Mouse (Mus musculus): ENCODE measurements around the gene Mast4. TPM values are rescaled to one million over a fixed set of nuclear protein-coding genes. Genes with fewer than 3 reads are reported as not detected.
A peak's percentile ranks its signal among the peaks of the same experiment; 100 is the strongest.

Mast4 gene
- total RNA-seq, 1 experiment from 2014 or later: 60.8 TPM

DNA sequence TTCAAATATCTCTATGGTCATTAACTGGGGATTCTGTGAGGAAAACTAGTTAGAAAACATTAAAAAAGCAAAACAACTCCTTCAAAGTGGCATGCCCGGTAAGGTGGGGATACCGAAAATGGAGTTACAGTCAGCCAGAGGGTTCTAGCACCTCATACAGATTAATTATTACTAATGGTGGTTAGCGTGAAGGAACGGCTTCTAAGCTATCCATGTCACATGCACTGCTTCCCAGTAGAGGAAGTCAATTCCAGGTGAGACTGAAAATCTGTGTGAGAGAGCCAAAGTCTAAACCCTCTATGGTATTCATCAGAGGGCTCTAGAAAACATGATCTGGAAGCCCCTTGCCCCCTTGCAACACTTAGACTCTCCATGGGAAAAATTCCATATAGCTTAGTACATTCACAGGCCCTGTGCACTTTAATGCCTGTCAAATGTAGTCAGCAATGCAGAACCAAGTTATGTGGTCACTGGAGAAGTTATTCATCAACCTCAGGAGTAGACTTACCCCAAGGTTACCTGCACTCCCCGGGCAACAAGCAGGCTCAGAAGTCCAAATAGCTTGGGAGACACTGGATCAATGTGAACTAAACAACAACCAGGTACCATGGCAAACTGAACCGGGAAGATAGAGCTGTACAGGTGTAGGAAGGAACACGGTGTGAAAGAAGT lies 96.1 kb downstream of the Mast4 start:
- DNase-seq: no peak

DNA sequence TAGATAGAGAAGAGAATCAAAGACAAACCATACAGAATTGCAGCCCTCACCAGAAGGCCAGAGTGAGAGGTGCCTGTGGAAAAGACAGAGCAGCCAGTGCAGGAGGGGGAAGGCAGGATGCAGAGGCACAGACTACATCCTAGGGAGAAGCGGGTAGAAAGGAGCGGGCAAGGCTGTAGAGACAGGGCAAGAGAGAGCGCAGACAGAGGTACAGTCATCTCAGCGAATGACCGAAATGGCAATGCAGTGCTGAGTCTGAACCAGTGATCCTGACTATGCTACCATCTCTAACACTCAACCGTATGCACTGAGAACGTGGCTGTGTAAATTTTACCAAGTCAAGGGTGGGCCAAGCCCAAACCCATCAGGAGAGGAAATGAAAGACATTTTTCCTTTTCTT lies 102.1 kb downstream of the Mast4 start:
- no peak for DNase-seq

DNA sequence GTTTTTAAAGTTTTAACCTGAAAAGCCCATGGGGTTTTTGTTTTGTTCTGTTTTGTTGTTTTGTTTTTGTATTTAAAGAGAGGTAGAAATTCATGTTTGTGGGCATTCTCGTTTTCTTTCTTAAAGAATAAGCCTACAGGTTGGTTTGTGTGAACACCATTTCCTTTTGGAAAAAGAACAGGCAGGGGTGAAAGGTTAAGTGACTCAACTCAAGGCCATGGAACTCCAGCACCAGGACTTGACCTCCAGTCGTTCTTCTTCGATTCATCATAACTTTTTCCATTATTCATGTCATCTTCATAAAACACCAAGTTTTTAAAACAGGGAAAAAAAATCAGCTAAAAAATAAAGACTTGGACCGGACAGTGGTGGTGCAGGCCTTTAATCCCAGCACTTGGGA lies 105.2 kb downstream of the Mast4 start:
- DNase-seq: peak; percentile 30

DNA sequence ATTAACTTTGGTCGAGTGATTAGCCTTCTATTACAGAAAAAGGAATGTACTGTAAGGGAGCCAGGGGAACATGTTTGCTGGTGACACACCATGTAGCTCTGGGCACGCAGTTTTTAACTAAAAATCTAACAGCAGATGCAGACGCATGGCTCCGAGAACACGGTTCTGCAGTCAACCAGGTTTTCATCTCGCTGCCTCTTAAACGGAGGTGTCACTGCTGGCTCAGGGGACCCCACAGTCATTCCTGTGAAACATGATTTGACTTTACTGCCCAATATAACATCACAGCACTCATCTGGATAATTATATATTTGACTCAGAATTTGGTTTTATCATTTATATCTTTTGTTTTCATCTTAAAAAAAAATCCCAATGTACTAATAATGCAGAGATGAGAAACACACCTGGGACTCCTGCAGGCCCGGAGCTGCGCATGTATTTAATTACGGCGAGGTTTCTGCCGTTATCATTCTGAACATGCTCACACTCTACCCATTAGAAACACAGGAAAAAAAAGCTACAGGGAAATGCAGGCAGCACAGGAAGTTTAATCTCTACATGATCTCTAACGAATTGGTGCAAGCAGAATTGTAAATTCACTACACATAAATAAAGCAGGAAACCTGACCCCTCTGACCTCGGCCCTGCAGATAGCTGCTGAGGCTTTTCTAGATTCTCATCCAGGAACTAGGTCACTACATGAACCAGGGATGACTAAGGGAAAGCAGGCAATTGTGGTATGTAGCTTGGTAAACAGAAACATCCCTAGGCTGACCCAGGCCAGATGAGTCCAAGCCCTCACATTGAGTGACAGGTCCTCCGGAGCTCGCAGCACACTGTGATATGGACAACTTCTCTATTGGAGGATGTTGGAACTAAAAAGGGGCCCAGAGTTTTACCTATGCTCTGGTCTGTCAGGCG lies 108.1 kb downstream of the Mast4 start:
- peak; percentile 60 for DNase-seq

DNA sequence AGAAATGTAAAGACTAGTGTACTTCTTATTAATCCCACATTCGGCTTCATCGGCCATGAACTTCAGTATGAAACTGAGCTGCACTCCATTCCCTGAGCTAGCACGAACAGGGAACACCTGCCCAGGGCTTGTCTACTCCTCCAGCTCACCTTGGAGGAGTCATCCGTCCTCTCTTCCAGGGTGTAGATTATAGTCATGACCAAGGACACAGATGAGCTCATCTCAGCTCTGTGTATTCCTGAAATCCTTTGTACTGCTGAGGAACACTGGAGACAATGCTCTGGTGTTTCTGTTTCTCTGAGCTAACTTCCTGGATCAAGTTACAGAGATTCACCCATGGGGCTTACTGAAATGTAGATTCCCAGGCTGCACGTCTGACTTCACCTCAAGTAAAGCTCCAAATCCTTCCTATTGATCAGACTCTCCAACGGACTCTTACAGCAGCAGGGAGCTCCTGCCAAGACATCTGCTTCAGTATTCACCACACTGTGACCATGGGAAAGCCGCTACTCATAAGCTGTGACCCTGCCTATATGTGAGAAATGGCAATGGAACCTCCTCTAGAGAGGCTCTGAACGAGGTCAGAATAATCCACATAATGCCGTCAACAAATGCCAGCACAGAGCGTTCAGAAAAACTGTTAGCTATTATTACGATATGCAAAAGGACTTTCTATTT lies 108.9 kb downstream of the Mast4 start:
- peak; percentile 63 for DNase-seq

DNA sequence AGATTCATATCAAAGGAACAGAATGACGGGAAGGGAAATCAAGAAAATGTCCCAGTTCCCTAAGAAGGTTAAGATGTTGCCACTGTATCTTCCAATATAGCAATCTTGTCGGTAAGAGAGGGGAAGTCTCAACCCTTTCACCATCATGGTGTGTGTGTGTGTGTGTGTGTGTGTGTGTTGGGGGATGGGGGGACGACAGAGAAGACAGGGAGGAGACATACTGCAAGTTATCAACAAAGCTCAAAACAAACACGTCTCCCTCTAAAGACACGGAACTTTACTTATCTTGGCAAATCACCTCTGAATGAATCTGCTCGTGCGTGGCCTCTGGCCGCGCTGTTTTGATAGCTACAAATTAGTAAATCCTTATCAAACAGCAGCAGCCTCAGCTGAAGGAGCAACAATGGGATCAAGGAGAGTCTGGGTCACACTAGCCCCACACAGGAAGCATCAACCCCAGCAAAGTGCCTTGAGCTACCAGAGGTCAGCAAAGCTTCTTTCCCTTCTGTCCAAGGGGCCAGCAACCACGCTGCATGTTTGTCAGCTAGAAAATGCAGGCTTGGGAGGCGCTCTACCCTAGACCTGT lies 113.7 kb downstream of the Mast4 start:
- no peak for DNase-seq

DNA sequence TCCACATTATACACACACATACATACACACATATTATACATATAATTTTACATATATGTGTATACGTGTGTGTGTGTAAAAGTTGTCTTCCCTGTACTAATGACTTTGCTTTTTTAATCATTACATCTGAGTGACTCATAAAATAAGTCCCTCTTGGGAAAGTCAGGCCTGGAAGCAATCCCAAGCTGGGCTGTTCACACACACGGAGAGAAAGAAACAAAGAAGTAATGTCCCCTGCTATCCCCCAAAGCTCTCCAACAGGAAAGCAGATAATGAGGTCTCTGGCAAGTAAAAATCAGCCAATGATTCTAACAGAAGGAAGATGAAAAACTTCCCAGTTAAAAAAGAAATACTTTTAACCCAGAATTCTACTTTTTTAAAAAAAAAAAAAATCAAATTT lies 114.3 kb downstream of the Mast4 start:
- peak; percentile 52 for DNase-seq

DNA sequence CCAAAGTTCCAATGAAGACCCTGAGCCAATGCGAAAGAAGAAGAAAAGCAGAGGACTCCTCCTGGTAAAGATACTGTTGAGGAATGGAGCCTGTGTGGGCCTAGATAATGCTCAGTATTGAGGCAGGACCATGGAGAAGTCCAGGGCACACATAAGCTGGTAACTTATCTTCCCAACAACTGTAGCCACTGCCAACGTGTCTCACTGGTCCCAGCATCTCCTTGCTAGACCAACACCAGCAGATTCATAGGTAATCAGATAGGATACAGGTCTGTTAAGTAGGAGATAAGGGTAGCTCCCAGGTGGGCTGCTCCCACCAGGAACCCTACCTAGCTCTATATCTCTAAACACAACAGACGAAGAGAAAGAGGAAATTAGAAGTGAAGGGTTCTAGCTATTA lies 116.8 kb downstream of the Mast4 start:
- no peak for DNase-seq

DNA sequence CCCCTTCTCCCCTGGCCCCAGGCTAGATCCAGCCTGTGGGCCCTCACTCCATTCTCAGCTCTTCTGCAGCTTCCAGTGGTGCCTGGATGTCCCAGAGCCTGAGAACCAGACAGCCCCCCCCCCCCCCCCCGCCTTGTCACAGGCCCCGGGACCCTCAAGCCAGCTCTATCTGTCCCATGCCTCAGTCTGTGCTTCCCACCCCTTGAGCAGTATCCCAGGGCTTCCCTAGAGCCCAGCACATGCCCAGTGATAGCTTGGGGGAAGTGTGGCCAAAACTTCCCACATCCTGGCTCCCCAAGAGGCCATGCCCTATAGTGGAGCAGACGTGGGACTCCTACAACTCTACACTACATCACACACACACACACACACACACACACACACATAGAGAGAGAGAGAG lies 119.8 kb downstream of the Mast4 start:
- no peak for DNase-seq

DNA sequence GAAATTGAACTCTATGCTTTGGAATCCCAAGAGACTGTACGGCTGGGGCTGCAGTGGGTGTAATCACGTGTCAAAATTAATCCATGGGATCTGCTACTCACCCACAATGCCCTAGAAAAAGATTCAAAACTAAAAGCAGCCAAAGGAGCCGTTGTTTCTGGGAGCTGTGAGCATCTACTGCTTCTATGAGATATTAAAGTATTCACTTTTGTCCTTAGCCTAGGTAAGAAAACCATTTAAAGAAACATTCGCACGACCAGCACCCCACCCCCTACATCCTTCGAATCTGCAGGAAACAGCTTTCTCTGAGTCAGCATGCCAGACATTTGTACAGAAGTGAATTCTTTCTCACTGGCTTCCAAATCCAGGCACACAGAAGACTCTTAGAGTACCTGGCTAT lies 122.3 kb downstream of the Mast4 start:
- DNase-seq: no peak

DNA sequence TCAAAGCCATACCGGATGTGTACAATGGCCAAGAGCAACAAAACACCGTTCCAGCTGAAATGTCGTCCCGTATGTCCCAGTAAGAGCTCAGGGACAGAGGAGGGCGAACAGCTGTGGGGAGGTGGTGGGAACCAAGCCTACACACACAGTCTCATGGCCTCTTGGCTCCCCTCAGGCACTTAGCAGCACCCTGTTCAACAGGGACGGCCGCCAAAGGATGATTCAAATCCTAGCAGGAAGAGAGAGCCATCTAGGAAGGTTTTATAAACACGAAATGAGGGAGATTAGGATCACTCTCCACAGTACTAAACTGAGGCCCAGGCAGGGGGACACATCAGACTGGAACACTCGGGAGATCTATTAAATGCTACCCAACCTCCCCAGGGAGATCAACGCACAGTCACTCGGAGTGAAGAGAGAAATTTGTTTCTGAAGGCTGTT lies 122.8 kb downstream of the Mast4 start:
- DNase-seq: peak; percentile 64

DNA sequence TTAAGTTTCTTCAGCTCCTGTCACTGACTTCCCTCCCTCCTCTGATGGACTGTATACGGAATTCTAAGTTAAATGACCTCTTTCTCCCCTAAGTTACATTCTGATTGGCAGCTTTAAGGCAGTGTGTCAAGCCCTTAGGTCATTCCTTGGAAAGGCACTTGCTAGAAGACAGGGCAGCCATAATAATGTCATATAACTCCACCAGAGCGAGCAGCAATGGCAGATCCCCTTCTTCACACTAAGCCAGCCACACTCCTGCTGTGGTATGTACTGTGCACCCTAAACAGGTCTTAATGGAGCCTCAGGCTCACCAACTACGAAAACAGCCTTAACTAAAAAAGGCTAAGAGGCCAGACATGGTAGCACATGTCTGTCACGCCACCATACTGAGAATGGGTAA lies 123.6 kb downstream of the Mast4 start:
- DNase-seq: no peak

DNA sequence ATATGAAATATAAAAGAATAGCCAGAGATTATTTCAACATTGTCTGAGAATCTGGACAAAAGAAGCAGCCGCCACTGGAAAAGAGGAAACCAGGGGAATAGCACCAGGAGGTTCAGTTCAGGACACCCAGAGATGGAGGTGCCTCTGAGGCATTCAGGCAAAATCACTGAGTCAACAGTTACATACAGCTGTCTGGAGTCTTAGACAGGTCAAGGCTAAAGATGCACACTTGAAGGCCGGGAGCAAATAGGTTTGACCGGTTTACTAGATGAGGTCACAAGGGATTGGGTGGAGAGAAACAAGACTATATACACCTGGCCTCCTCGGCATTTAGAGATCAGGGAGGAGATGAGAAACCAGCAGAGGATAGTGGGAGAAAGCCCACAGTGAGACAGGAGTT lies 127.1 kb downstream of the Mast4 start:
- no peak for DNase-seq

DNA sequence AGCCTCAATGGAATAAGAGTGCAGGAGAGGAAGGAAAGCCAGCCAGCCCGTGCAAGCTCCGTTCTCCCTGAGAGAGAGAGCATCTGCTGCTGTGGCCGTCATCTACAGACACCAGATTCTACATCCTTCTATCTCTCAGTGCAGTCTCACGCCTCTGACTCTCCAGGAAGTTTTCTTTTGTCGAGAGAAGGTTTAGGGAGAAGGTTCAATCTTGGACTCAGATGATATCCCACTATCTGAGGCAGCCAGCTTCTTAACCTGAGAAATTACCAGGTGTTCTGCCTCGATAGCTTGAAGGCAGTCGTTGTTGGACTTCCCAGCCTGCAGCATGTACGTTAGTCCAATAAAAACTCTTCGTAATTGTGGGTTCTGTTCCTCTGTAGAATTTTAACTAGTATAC lies 127.7 kb downstream of the Mast4 start:
- no peak for DNase-seq

DNA sequence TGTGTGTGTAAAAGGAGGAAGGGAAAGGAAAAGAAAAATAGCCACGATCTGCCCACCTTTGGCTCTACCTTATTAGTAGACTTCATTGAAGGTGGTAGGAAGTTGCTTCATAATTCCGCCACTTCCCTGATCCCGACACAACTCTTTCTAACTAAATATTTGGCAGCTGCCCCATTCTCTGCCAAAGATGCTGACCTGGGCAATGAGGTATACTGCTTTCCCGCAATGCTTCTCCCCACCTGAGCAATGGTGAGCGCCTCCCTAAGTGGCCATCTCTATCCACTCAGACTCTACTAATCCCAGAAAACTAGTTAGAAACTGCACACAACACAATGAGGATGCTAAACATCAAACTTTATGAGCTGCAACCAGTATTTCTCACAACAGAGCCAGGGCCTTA lies 129.1 kb downstream of the Mast4 start:
- DNase-seq: no peak

DNA sequence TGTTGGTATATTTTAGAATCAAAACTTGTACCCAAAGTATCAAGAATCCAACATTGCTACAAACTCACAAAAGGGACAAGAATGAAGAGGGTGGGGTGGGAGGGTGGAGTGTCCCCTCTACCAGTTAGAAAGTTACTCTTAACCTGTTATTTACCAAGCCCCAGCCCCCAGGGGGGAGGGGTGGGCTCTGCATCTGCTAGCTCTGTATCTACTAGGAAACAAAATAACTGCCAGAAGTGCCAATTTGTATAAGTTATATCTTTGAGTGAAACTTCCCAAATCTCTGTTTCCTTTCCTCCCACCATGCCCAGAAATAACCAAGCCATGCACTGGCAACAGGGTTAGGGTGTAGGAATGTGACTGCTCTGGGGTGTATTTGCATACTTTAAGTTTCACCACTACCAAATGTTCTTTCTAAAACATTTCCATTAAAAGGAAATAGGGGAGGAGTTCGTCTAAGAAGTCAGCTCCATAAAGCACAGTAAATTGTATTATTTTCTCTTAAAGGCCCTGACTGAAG lies 130.9 kb downstream of the Mast4 start:
- DNase-seq: no peak

DNA sequence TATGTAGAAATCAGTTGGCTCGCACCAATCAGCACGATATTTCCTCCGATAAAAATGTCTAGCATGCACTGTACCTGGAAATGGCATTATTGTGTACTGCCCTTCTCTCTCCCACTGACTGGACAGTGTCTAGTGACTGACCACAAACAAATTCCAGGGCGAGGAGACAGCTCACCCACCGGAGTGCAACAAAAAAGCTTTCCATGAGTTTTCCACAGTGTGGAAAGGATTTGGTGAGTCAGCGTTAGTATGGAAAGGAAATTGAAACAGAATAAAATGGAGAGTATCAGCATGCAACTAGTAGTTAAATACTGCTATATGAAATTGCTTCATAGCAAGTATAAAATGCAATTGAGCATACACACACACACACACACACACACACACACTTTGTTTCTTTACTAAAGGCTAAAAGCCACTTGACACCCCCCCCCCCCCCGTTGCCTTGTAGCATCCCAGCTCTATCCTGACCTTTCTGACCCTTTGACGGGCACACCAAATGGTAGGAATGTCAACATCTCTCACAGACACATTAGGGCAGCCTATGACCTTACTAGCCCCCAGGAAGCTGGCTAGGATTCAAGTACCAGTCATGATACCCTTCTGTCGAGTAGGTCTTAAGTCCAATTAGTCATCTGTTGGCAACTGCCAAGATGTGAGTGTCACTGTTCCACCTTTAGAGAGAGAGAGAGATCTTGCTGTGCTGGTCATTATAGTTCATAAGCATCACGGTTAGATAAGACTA lies 133.1 kb downstream of the Mast4 start:
- no peak for DNase-seq

DNA sequence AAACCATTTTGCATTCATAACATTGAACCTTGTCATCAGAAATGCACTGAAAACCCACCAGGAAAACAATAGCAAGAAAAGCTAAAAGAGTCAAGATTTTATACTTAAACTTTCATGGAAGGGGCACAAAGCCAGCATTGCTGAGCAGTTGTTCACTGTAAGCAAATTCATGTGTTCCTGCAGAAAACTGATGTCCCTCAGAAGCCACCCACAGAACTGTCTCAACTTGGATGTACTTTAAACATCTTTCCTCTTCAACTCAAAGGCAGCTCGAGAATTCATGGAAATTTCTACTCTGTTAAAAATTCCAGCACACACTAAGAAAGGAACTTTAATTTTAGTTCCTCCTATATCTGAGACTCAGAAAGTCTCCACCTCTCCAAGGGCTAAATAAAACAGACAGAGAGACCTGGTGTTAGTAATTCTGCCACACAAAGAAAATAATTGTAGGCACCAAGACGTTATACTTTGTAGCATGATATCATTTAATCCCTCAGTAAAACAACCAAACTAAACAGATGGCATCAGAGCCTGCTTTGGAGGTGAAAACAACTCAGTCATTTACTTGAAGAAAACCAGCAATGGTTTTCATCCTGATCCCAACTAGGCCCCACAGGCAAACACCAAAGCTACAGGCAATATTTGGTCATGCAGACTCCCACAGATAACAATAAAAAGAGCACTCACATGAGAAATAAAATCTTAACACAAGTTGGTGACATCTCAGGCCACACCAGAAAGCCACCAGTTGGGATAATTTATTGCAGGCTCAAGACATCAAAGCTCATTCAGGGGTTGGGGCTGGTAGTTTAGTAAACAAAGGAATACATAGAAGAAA lies 134.3 kb downstream of the Mast4 start:
- DNase-seq: no peak

DNA sequence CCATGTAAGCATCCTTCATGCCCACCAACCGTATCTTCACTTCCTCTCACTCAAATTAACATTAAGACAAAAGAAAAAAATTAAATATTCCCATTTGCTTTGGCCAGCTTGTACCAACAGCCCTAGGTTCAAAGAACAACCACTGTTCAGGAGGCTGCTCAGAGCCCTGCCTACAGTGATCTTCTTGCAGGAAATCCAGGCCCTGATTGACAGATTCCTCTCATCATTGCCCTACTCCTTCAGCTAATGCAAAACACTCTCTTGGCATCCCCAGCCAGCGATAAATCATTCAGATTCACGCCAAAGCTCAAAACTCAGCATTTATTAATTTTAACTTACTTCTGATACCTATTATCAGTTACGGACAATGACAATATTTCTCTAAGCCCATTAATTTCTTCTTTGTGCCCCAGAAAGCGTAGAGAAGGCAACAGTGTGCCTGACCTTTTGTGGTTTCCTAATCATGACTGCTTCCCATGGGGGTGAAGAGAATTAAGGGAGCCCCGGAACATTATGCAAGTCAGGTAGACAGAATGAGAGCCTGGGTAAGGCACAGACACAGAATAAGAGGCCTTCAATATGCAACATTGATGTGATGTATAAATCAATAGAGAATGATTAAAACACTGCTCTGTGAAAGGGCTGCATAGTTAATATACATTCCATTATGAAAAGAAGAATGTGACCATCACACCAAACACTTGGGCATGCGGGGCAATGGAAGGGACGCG lies 135.9 kb downstream of the Mast4 start:
- no peak for DNase-seq

DNA sequence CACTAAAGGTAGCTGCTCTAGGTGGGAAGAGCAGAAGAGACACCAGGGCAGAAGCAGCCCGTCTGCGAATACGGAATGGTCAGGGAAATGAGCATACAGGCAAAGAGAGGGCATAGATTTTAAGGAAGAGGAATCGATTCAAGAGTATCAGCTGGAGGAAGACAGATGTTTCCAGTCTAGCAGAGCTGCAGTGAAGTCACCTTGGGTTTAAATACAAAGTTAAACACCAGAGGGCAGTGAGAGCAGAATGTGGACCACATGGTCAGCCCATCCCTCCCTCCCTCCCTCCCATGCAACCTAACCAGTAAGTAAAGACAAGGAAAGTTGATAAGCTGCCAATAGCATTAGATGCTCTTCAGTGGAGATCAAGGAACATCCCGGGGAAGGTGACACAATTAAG lies 138.0 kb downstream of the Mast4 start:
- no peak for DNase-seq
